Comparison of ENCODE assay signal across 10 mouse cellular contexts in the genomic region with DNA sequence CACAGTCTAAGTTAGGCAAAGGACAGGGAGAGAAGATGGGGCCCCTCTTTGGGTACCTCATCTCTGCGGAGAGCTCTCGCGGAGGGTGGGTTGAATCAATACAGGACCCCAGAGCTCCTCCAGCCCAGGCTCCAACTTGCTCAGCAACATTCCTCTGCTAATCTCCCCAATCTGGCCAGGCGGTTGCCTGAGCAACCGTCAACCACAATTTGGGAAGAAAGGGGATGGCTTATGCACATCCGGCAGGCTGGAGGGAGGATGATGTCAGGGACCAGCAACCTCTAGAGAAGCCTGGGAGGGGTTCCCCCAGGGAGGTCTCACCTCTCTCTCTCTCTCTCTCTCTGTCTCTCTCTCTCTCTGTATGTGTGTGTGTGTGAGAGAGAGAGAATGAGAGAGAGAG. TPM values are rescaled to one million over a fixed set of nuclear protein-coding genes. Genes with fewer than 3 reads are reported as not detected.
DNase-seq lines count a peak whose midpoint lies in the region; ATAC-seq lines count a peak whose summit lies in the region.
"Had no signal": no experiment of that assay in that cellular context is flagged by ENCODE, and none has a peak within 500 bp of the region (broad histone marks: within the 10 kb centered on the region; RNA-seq: fewer than 3 reads in every experiment).

No protein-coding gene starts in this region.

- H3K36me3 ChIP-seq in liver, embryonic 12.5 days: no peaks in the 10 kb centered on the region
- H3K36me3 ChIP-seq in embryonic facial prominence, embryonic 11.5 days (replicated peaks; ENCODE audit: control insufficient read depth, insufficient read depth, low read depth, low read length): no peaks in the 10 kb centered on the region
- H3K36me3 ChIP-seq in kidney, embryonic 16.5 days (ENCODE audit: insufficient read depth, low read length): no peaks in the 10 kb centered on the region

- ATAC-seq in liver, embryonic 12.5 days: no peak
- ATAC-seq in embryonic facial prominence, embryonic 11.5 days (replicated peaks; ENCODE audit: insufficient number of reproducible peaks, low FRiP score, low TSS enrichment, low read depth): peak; percentile 64
- peak; percentile 59 for ATAC-seq in kidney, embryonic 16.5 days (ENCODE audit: low FRiP score, low TSS enrichment)
- ATAC-seq in megakaryocyte-erythroid progenitor cell, adult 5-6 weeks (replicated peaks; ENCODE audit: low FRiP score, low TSS enrichment, poor library complexity, severe bottlenecking): no peak

- WGBS in liver, embryonic 12.5 days (ENCODE audit: insufficient replicate concordance): 17% methylated on average over 6 of the region's 6 CpGs
- 5% methylated on average over 6 of the region's 6 CpGs for WGBS in embryonic facial prominence, embryonic 11.5 days
- WGBS in kidney, embryonic 16.5 days: 23% methylated on average over 6 of the region's 6 CpGs

- H3K4me1 ChIP-seq in liver, embryonic 12.5 days: peaks cover 78% of the 10 kb centered on the region
- no peaks in the 10 kb centered on the region for H3K4me1 ChIP-seq in embryonic facial prominence, embryonic 11.5 days (ENCODE audit: control insufficient read depth, insufficient read depth, low read length)
- H3K4me1 ChIP-seq in kidney, embryonic 16.5 days (ENCODE audit: insufficient read depth, low read length): peaks cover 10% of the 10 kb centered on the region; the same call in 1 of the 2 replicates

- no peak overlapping the region for H3K4me2 ChIP-seq in liver, embryonic 12.5 days
- H3K4me2 ChIP-seq in embryonic facial prominence, embryonic 11.5 days (ENCODE audit: low read depth, low read length): peak overlapping the region; percentile 19
- no peak overlapping the region for H3K4me2 ChIP-seq in kidney, embryonic 16.5 days (replicated peaks; ENCODE audit: low read depth, low read length)

- H3K9me3 ChIP-seq in liver, embryonic 12.5 days (replicated peaks): no peaks in the 10 kb centered on the region
- no peaks in the 10 kb centered on the region for H3K9me3 ChIP-seq in embryonic facial prominence, embryonic 11.5 days (replicated peaks; ENCODE audit: control insufficient read depth, low read length)
- H3K9me3 ChIP-seq in kidney, embryonic 16.5 days (ENCODE audit: low read length): no peaks in the 10 kb centered on the region

- H3K4me3 ChIP-seq in liver, embryonic 12.5 days: no peak overlapping the region
- no peak overlapping the region for H3K4me3 ChIP-seq in embryonic facial prominence, embryonic 11.5 days (ENCODE audit: low read depth, low read length)
- H3K4me3 ChIP-seq in kidney, embryonic 16.5 days (ENCODE audit: low read length): no peak overlapping the region

- H3K27me3 ChIP-seq in liver, embryonic 12.5 days (replicated peaks): peaks cover 26% of the 10 kb centered on the region
- no peaks in the 10 kb centered on the region for H3K27me3 ChIP-seq in embryonic facial prominence, embryonic 11.5 days (ENCODE audit: control insufficient read depth, insufficient read depth, low read length)
- H3K27me3 ChIP-seq in kidney, embryonic 16.5 days (ENCODE audit: insufficient read depth, low read length): no peaks in the 10 kb centered on the region

- H3K27ac ChIP-seq in liver, embryonic 12.5 days: no peak overlapping the region
- peak overlapping the region; percentile 56 for H3K27ac ChIP-seq in embryonic facial prominence, embryonic 11.5 days (replicated peaks; ENCODE audit: low read depth, low read length)
- H3K27ac ChIP-seq in kidney, embryonic 16.5 days (ENCODE audit: low read length): no peak overlapping the region

- peak; percentile 22 for DNase-seq in liver
- DNase-seq in embryonic facial prominence, embryonic 11.5 days (ENCODE audit: low spot score): peak; percentile 90
- peak; percentile 71 for DNase-seq in retina, embryonic 14.5 days (ENCODE audit: low spot score)
- no peak for DNase-seq in thymus, postnatal 25 days
- no peak for DNase-seq in cerebellum, postnatal 14 days
- DNase-seq: gastrocnemius, postnatal 25 days had no signal

- no peak overlapping the region for H3K9ac ChIP-seq in liver, embryonic 12.5 days
- no peak overlapping the region; the same call in 1 of the 2 replicates for H3K9ac ChIP-seq in embryonic facial prominence, embryonic 11.5 days (replicated peaks; ENCODE audit: low read length)
- no peak overlapping the region for H3K9ac ChIP-seq in kidney, embryonic 16.5 days (replicated peaks; ENCODE audit: low read length)

RNA-seq across cellular contexts. Expression of a gene that starts 11.2 kb away (rescaled TPM):
- 2.7 and 2.8 TPM in 2 replicates for polyA plus RNA-seq in liver, embryonic 12.5 days (2016; fragmentation: Nextera tagmentation; extraction: Ambion mirVana)
- 17.2 and 19.6 TPM in 2 replicates for polyA plus RNA-seq in embryonic facial prominence, embryonic 11.5 days (2014; fragmentation: Nextera tagmentation; extraction: Ambion mirVana)
- 33.5 and 37.0 TPM in 2 replicates for polyA plus RNA-seq in kidney, embryonic 16.5 days (2015; fragmentation: Nextera tagmentation; extraction: Ambion mirVana)
- not detected in 2 replicates for total RNA-seq in megakaryocyte-erythroid progenitor cell, adult 5-6 weeks (2014; fragmentation: Nextera tagmentation)
- not detected in 2 replicates for total RNA-seq in megakaryocyte-erythroid progenitor cell, adult 5-6 weeks (2017)
- total RNA-seq: monocyte, adult 5-6 weeks had no signal

RNA-seq across cellular contexts. Expression of a gene that starts 16.4 kb away (rescaled TPM):
- 44.4 and 49.4 TPM in 2 replicates for polyA plus RNA-seq in liver, embryonic 12.5 days (2016; fragmentation: Nextera tagmentation; extraction: Ambion mirVana)
- 39.9 and 42.5 TPM in 2 replicates for polyA plus RNA-seq in embryonic facial prominence, embryonic 11.5 days (2014; fragmentation: Nextera tagmentation; extraction: Ambion mirVana)
- 53.8 and 55.4 TPM in 2 replicates for polyA plus RNA-seq in kidney, embryonic 16.5 days (2015; fragmentation: Nextera tagmentation; extraction: Ambion mirVana)
- total RNA-seq in megakaryocyte-erythroid progenitor cell, adult 5-6 weeks (2014; fragmentation: Nextera tagmentation): 77.8 and 78.9 TPM in 2 replicates
- 25.5 and 63.1 TPM in 2 replicates for total RNA-seq in megakaryocyte-erythroid progenitor cell, adult 5-6 weeks (2017)

RNA-seq across cellular contexts. Expression of a gene that starts 46.5 kb away (rescaled TPM):
- polyA plus RNA-seq in liver, embryonic 12.5 days (2016; fragmentation: Nextera tagmentation; extraction: Ambion mirVana): 94.9 and 97.5 TPM in 2 replicates
- 119 and 131 TPM in 2 replicates for polyA plus RNA-seq in embryonic facial prominence, embryonic 11.5 days (2014; fragmentation: Nextera tagmentation; extraction: Ambion mirVana)
- 107 and 108 TPM in 2 replicates for polyA plus RNA-seq in kidney, embryonic 16.5 days (2015; fragmentation: Nextera tagmentation; extraction: Ambion mirVana)
- total RNA-seq in megakaryocyte-erythroid progenitor cell, adult 5-6 weeks (2014; fragmentation: Nextera tagmentation): 74.7 and 95.5 TPM in 2 replicates
- total RNA-seq in megakaryocyte-erythroid progenitor cell, adult 5-6 weeks (2017): 89.4 and 114 TPM in 2 replicates

Comparison
In these comparisons a context has a peak if more than half of its experiments do, and no peak if none do; other contexts are left out.
1. DNase-seq: peak in liver (single experiment), embryonic facial prominence, embryonic 11.5 days (single experiment) and retina, embryonic 14.5 days (single experiment); none in thymus, postnatal 25 days (single experiment) and cerebellum, postnatal 14 days (0 of 2).
2. ATAC-seq: peak in embryonic facial prominence, embryonic 11.5 days (single experiment) and kidney, embryonic 16.5 days (single experiment); none in liver, embryonic 12.5 days (single experiment) and megakaryocyte-erythroid progenitor cell, adult 5-6 weeks (single experiment).